Mouse (Mus musculus) embryo, embryonic 10.5 days (tissue): ENCODE results near the gene Rln1.

Experiments used
- DNase-seq: peaks from one replicate; pipeline ENCODE4 v3.0.0-alpha.2; 2015; ENCODE audit warnings: low spot score

The Rln1 gene

DNA sequence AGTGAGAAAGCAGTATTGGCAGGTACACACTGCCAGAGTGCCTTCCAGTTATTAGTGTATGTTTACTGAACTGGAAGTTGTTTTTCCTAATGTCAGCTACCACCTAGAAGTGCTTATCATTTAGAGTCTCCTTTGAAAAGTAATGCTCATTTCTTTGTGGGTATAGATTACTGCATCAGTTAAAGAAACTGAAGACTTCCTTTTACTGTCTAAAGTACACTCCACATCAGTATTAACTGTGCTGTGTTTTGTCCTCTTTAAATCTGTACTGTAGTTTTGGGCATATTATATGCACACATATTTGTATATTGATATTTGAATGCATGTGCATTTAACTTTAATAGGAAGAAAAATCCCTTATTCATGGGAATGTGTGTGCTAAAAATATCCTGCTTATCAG is 38.3 kb downstream of the Rln1 start:
- no peak for DNase-seq

DNA sequence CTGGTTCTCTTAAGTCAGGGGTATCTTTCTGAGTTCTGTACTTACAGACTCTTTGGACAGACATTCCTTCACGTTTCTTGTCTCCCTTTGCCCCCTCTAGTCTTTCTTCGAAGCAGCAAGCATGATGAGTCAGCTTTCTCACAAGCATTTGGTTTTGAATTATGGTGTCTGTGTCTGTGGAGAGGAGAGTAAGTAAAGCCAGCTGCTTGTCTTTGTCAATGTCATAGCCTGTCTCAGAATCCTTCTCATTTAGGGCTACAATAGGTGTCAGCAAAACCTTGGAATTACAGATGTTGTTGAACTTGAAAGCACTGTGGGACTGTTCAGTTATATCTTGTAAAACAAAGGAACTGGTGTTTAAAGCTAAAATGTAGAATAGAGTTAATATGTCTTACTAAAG is 39.7 kb downstream of the Rln1 start:
- DNase-seq: no peak

DNA sequence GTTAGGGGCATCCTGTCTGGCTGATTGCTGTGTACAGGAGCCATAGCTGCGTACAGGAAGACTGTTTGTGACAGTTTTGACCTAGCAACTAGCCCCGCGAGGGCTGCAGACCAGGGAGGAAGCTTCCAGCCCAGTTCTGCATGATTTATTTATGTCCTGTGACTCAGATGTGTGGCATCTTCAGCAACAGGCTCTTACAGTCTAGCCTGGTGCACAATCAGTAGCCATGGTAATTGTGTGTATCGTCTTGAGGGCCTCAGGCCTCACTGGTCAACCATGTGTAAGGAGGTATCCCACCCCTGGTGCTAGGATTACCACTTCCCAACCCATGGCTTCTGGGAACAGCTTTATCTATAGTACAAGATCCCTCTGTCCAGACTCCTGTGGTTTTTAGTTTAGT is 41.9 kb downstream of the Rln1 start:
- DNase-seq: no peak

DNA sequence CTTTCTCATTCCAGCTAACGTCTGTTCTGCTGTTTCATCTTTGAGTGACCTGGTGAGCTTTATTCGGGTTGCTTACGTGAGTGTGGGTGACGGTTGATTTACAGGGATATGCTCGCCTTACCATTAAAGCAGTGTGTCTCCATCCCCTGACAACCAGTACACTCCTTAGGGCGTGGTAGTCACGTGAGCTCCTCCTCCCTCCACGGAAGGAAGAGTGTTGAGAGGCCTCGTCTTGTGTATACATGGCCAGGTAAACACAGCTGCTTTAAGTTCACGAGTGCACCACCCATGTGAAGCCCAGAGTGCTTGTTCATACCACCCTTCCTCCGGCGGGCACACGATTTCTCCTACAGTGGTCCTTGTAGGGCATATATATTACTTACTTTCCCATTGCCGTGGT is 42.9 kb downstream of the Rln1 start:
- DNase-seq: no peak

DNA sequence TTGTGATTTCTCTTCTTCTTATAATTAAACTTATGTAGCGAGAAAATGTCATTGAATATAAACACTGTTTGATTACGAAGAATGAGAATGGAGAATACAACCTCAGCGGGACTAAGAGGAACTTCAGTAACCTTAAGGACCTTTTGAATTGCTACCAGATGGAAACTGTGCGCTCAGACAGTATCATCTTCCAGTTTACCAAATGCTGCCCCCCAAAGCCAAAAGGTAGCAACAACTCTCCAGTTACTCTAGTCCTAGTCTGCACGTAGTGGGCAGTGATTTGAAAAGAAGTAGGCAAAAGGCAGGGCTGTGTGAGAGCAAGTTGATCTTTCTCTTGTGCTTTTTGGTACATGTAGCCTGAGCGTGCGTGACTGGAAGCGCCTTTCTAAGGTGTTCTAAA is 46.6 kb downstream of the Rln1 start:
- peak; percentile 73 for DNase-seq

DNA sequence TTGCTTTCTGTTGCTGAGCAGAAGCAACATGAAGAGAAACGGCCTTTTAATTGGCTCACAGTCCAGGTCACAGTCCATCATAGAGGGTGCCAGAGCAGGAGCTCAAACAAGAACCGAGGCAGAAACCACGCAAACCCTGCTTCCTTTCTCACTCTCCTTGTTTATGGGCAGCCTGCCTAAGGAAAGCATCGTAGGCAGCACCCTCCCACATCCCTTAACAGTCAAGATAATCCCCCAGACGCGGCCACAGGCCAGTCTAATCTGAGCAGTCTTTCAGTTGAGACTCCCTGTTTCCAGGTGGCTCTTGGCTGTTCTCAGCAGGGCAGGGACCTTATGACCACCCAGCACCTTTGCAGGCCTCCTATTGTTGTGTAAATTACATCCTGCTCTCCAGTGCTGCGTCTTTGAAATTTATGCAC is 49.0 kb downstream of the Rln1 start:
- DNase-seq: no peak
